Mouse (Mus musculus) heart, embryonic 14.5 days (tissue): ENCODE measurements around the gene Tmem39a. TPM values are rescaled to one million over a fixed set of nuclear protein-coding genes. Genes with fewer than 3 reads are reported as not detected.
A peak's percentile ranks its signal among the peaks of the same experiment; 100 is the strongest.

Source experiments
- ATAC-seq: fragments of 200-750 bp; cut with Nextera tagmentation; 2 replicates; pipeline ENCODE4 v1.8.0; 2017; ENCODE audit warnings: low read depth, moderate TSS enrichment; ENCODE audit not compliant: insufficient number of reproducible peaks, insufficient read depth, low FRiP score
- H3K27ac ChIP-seq, 2 experiments: fragments of 200-500 bp in 1 of 2; fragments of 300-500 bp in 1 of 2; sonication (generic) in 1 of 2; replicated peaks in 1 of 2; 2 replicates each; pipeline ENCODE4 v1.5.1; 2012 to 2014; ENCODE audit warnings: low read depth in 2 of 2, low read length in 2 of 2, control low read depth in 1 of 2, mild to moderate bottlenecking in 1 of 2, mixed read lengths in 1 of 2; ENCODE audit not compliant: control insufficient read depth in 1 of 2, insufficient read depth in 1 of 2
- H3K27me3 ChIP-seq: fragments of 300-500 bp; sonication (generic); 2 replicates; pipeline ENCODE4 v1.6.1; 2014; ENCODE audit warnings: mild to moderate bottlenecking, low read length, control low read depth; ENCODE audit not compliant: control insufficient read depth, insufficient read depth
- H3K36me3 ChIP-seq: fragments of 300-500 bp; sonication (generic); 2 replicates; pipeline ENCODE4 v1.6.1; 2014; ENCODE audit warnings: mild to moderate bottlenecking, control low read depth, low read length, mixed read lengths; ENCODE audit not compliant: control insufficient read depth, insufficient read depth
- H3K4me1 ChIP-seq, 2 experiments: fragments of 200-500 bp in 1 of 2; fragments of 300-500 bp in 1 of 2; sonication (generic) in 1 of 2; 2 replicates each; pipeline ENCODE4 v1.6.1; 2012 to 2014; ENCODE audit warnings: low read length in 2 of 2, control low read depth in 1 of 2, mixed read lengths in 1 of 2; ENCODE audit not compliant: control insufficient read depth in 2 of 2, insufficient read depth in 2 of 2
- H3K4me2 ChIP-seq: fragments of 300-500 bp; sonication (generic); 2 replicates; pipeline ENCODE4 v1.6.1; 2014; ENCODE audit warnings: mild to moderate bottlenecking, low read length
- H3K4me3 ChIP-seq, 2 experiments: fragments of 200-500 bp in 1 of 2; fragments of 300-500 bp in 1 of 2; sonication (generic) in 1 of 2; 2 replicates each; pipeline ENCODE4 v1.5.1; 2012 to 2014; ENCODE audit warnings: low read length in 2 of 2, mild to moderate bottlenecking in 2 of 2, control low read depth in 1 of 2, low read depth in 1 of 2, moderate library complexity in 1 of 2; ENCODE audit not compliant: control insufficient read depth in 1 of 2, insufficient read depth in 1 of 2
- H3K9ac ChIP-seq: fragments of 300-500 bp; sonication (generic); 2 replicates; pipeline ENCODE4 v1.6.1; 2014; ENCODE audit warnings: mild to moderate bottlenecking, low read length
- H3K9me3 ChIP-seq: fragments of 300-500 bp; sonication (generic); 2 replicates; pipeline ENCODE4 v1.6.1; 2016; ENCODE audit warnings: low read length, control low read depth; ENCODE audit not compliant: control insufficient read depth
- WGBS: fragments of 180-500 bp; shearing (Covaris S2); extraction: QIAGEN DNeasy Blood & Tissue Kit; methylation state at CpG from one replicate; pipeline ENCODE4 v1.1.7; 2014; 5-methylcytosine and 5-hydroxymethylcytosine counted together
- polyA plus RNA-seq: library from polyadenylated mRNA; unstranded; fragments of >200 nt; fragmentation: Nextera tagmentation; extraction: Ambion mirVana; gene quantifications from 2 replicates; pipeline ENCODE4 v1.2.1, GENCODE M21; 2014

Gene Tmem39a
- polyA plus RNA-seq, 1 experiment from 2014 or later = 63.8 TPM

GRCm38 (mm10) chr16:38563516-38563915 lies 5.0 kb downstream of the Tmem39a start:
- H3K27ac ChIP-seq = peak overlapping the region in 1 of 2 experiments; percentile 84; a peak in 2 of 4 replicates
- peak overlapping the region; percentile 88 for H3K9ac ChIP-seq
- H3K4me3 ChIP-seq = peak overlapping the region; percentile 92 to 94; a peak in 3 of 4 replicates
- H3K27me3 ChIP-seq = no peaks in the 10 kb centered on the region; the same call in 1 of the 2 replicates
- no peak for ATAC-seq
- no peaks in the 10 kb centered on the region for H3K9me3 ChIP-seq
- H3K4me1 ChIP-seq = peaks cover 2 to 9% of the 10 kb centered on the region in 2 experiments; a peak in 2 of 4 replicates
- peaks cover 33% of the 10 kb centered on the region for H3K36me3 ChIP-seq
- 22% methylated on average over 10 of the region's 10 CpGs for WGBS
- peak overlapping the region; percentile 82 for H3K4me2 ChIP-seq

- Histone ChIP-seq H3K9ac (no peak overlapping the region), H3K4me1 (peaks cover 2 to 9% of the 10 kb centered on the region in 2 experiments; a peak in 2 of 4 replicates), H3K27ac (no peak overlapping the region), H3K4me2 (no peak overlapping the region), H3K27me3 (no peaks in the 10 kb centered on the region), H3K36me3 (peaks cover 75% of the 10 kb centered on the region), H3K4me3 (no peak overlapping the region), H3K9me3 (no peaks in the 10 kb centered on the region)
- WGBS = 94% methylated on average over 5 of the region's 5 CpGs
- no peak for ATAC-seq
These were observed 9.7 kb downstream of the Tmem39a start for GRCm38 (mm10) chr16:38568192-38568591.

GRCm38 (mm10) chr16:38571481-38571880 lies 13.0 kb downstream of the Tmem39a start:
- Histone ChIP-seq H3K9me3 (no peaks in the 10 kb centered on the region), H3K27ac (no peak overlapping the region), H3K4me1 (no peaks in the 10 kb centered on the region), H3K36me3 (peaks cover 81% of the 10 kb centered on the region), H3K4me2 (no peak overlapping the region), H3K27me3 (no peaks in the 10 kb centered on the region), H3K9ac (no peak overlapping the region), H3K4me3 (no peak overlapping the region)
- ATAC-seq = no peak
- WGBS = 94% methylated on average over 3 of the region's 3 CpGs

GRCm38 (mm10) chr16:38584761-38585160 lies 26.3 kb downstream of the Tmem39a start:
- no peak for ATAC-seq
- H3K36me3 ChIP-seq = peaks cover 94% of the 10 kb centered on the region
- no peaks in the 10 kb centered on the region for H3K4me1 ChIP-seq

GRCm38 (mm10) chr16:38585186-38585585 lies 26.7 kb downstream of the Tmem39a start:
- ATAC-seq = no peak
- H3K4me2 ChIP-seq = no peak overlapping the region
- no peak overlapping the region for H3K27ac ChIP-seq
- H3K9ac ChIP-seq = no peak overlapping the region
- peaks cover 96% of the 10 kb centered on the region for H3K36me3 ChIP-seq
- H3K9me3 ChIP-seq = no peaks in the 10 kb centered on the region
- H3K4me3 ChIP-seq = no peak overlapping the region
- WGBS = 89% methylated on average over 5 of the region's 5 CpGs
- no peaks in the 10 kb centered on the region for H3K27me3 ChIP-seq
- no peaks in the 10 kb centered on the region for H3K4me1 ChIP-seq

More at GRCm38 (mm10) chr16:38584761-38585160, 26.3 kb downstream of the Tmem39a start:
- Histone ChIP-seq H3K27me3 (no peaks in the 10 kb centered on the region), H3K27ac (no peak overlapping the region), H3K4me2 (no peak overlapping the region), H3K4me3 (no peak overlapping the region), H3K9ac (no peak overlapping the region), H3K9me3 (no peaks in the 10 kb centered on the region)
- WGBS = 86% methylated on average over 7 of the region's 7 CpGs

- ATAC-seq = no peak
- H3K4me2 ChIP-seq = no peak overlapping the region
- H3K27ac ChIP-seq = no peak overlapping the region
- no peaks in the 10 kb centered on the region for H3K4me1 ChIP-seq
- H3K36me3 ChIP-seq = peaks cover 95% of the 10 kb centered on the region
- no peak overlapping the region for H3K9ac ChIP-seq
- 52% methylated on average over 5 of the region's 5 CpGs for WGBS
- no peaks in the 10 kb centered on the region for H3K27me3 ChIP-seq
- no peaks in the 10 kb centered on the region for H3K9me3 ChIP-seq
- no peak overlapping the region for H3K4me3 ChIP-seq
These were observed 28.7 kb downstream of the Tmem39a start for GRCm38 (mm10) chr16:38587163-38587562.

GRCm38 (mm10) chr16:38587572-38587971 lies 29.1 kb downstream of the Tmem39a start:
- H3K4me3 ChIP-seq = no peak overlapping the region
- no peaks in the 10 kb centered on the region for H3K4me1 ChIP-seq
- H3K9ac ChIP-seq = no peak overlapping the region
- no peak overlapping the region for H3K4me2 ChIP-seq
- 93% methylated on average over 4 of the region's 4 CpGs for WGBS
- no peak for ATAC-seq
- peaks cover 95% of the 10 kb centered on the region for H3K36me3 ChIP-seq
- no peaks in the 10 kb centered on the region for H3K27me3 ChIP-seq
- no peak overlapping the region for H3K27ac ChIP-seq
- H3K9me3 ChIP-seq = no peaks in the 10 kb centered on the region

- 0 out of 4 replicates have a peak overlapping the region, but pooled peaks have one; percentile 16 to 17 for H3K27ac ChIP-seq
- H3K9ac ChIP-seq = no peak overlapping the region
- H3K4me3 ChIP-seq = no peak overlapping the region
- 48% methylated on average over 3 of the region's 3 CpGs for WGBS
- ATAC-seq = no peak
- H3K4me2 ChIP-seq = no peak overlapping the region
- no peaks in the 10 kb centered on the region for H3K27me3 ChIP-seq
- no peaks in the 10 kb centered on the region for H3K4me1 ChIP-seq
- H3K9me3 ChIP-seq = no peaks in the 10 kb centered on the region
- H3K36me3 ChIP-seq = peaks cover 74% of the 10 kb centered on the region
These were observed 33.0 kb downstream of the Tmem39a start for GRCm38 (mm10) chr16:38591506-38591905.
